Mouse (Mus musculus): Measurements from ENCODE around the gene Taf4.

The Taf4 gene

GRCm38 (mm10) chr2:179980616-179981015 lies 4.2 kb upstream of the Taf4 start:
- no peak for DNase-seq

DNA sequence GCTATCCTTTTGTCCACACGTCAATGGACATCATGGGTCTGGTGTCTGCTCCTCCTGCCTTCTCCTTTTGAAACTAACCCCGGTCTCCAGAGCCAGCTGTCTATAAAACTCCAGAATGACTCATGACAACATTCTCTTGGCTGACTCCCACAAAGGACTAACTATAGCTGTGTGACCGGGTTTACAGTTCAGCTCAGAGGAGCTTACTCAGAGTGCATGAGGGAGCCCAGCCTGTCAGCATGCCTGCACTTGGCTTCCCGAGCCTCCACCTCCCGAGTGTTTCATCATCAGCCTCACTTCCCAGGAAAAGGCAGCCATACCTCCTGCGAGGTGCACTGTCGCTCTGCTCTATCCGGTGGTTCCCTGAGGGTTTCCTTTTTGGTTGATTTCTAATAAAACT lies 3.4 kb upstream of the Taf4 start:
- DNase-seq = peak in 1 of 2 experiments; percentile 23

DNA sequence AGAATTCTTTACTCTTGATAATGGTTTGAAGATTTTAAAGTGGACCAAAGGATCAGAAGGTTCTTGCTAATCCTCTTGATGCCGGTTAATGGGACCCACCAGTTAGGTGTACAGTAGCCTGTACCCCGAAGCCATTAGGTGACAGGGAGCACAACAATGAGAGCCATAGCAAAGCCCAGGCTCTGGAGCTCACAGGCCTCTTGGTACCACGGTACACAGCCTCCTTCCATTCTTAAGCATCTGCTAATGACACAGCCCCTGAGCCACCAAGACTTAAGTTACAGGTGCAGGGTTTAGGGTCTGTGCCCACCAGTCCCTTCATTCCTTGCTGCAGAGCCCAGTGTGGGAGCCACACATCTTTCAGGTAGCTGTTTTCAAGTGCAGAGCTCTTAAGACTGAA lies 1.8 kb upstream of the Taf4 start:
- no peak for DNase-seq

DNA sequence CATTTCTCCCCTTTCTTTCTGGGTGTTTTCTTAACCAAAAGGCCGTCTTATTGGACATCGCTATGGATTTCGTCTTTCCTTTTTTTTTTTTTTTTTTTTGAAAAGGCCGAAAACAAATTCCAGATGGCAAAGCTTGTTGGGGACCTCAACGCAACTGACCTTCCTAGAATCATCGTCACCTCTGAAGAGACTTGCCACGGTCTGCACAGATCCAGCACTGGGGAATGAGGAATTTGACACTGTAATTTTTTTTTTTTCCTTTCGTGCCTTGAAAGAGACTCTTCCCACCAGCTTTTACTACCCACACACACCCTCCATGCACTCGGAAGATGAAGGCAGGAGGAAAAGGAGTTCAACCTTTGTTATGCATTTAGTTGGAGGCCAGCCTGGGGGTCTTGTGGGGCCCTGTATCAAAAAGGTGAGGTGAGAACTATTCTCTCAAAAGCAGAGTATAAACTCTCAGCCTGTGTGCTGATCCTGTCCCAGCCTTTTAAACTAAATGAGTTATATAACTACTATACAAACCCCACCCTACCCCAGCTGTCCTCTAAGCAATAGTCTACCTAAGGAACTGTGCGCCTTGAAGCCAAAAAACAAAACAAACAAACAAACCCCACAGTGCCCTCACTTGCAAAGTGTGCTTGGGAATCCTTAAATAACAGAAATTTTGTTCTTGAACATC lies 1.0 kb upstream of the Taf4 start:
- DNase-seq = no peak

DNA sequence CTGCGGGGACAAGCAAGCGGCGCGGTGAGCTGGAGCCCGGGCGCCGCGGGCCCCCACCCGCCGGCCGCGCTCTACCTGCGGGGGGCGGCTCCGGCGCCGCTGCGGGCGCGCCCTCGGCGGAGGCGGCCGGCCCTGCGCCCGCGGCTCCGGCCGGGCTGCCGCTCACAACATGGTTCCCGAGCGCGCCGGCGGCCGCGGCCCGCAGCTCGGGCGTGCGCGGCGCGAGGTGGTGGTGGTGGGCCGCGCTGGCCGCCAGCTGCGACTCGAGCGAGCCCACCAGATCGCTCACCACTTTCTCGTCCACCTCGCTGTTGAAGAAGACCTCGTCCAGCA lies 185 bp downstream of the Taf4 start:
- DNase-seq = no peak

DNA sequence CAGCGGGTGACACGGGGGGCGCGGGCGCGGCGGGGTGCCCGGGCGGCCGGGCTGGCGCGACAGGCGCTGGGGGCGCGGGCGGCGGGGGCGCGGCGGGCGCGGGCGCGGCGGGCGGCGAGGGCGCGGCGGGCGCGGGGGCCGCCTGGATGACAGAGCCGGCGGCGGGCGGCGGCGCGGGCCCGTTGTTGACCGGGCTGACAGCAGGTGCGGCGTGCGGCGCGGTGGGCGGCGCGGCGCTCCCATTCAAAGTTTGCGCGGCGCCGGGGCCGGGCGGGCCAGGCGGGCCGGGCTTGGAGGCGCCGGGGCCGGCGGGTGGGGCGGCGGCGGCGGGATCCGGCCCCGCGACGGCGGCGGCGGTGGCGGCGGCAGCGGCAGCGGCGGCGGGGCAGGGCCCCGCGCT lies 595 bp downstream of the Taf4 start:
- peak in 1 of 2 experiments; percentile 46 for DNase-seq

GRCm38 (mm10) chr2:179974651-179975471 lies 1.6 kb downstream of the Taf4 start:
- peak; percentile 54 to 55 for DNase-seq

DNA sequence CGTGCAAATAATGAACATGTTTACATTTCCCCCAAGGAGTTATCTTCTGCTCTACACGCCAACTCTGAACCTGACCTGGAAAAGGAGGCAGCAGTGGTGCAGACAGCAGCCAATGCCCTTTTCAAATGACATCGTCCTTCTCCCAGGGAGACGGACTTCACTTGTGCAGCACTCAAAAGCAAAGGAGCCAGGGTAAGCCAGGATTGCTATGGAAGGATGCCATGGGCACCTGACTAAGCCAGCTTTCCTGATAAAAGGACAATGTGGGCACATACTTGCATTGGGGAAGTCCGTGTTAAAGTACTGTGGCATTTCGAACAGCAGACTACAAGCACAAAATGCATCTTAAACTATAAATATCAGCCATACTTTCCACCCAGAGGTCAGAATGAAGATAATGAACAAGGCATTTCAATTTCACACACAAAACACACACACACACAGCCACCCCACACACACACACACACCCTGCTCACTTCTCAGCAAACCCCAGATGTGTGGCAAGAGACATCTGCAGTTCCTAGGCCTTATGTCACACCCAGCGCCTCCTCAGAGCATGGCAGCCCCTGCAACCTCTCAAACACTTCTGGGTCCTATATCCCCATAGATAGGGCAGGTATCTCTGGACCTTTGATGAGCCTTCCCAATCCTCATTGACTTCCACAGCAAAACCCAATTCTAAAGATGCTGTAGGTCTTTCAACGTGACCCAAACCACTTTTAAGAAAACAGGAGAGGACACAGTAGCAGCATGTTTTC lies 2.4 kb downstream of the Taf4 start:
- DNase-seq = peak in 1 of 2 experiments; percentile 23

DNA sequence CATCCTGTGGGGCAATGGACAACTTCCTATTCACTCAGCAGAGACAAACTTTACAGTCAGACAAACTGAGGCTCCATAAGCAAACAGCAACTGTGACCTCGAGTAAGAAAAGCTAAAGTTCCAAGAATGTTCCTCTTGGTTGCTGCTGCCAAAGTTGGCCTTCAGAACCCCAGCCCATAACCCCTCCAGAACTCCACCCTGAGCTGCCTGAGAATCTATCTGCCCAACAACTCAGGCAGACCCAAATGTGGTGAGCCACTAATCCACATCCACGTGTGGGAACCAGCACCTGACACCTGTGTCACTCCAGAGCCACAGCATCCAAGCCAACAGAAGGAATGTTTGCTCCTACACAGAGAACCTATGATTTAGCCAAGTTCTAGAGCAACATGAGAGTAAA lies 4.0 kb downstream of the Taf4 start:
- DNase-seq = peak in 1 of 2 experiments; percentile 9

DNA sequence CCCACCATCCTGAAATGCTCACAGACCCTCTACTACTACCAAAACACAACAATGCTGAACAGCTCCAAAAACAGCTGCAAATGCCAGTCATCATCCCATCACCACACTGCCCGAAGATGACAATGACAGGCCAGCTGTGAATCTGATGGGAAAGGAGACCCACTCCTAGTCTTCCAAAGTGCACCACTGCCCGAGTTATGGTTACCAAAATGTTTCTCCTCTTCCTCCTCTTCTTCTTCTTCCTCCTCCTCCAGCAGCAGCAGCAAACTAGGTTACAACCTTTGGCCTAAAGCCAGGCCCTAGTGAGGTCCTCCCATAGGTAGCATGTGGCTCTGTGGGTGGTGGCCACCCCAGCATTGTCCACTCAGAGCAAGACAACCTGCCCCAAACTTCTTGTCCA lies 4.6 kb downstream of the Taf4 start:
- DNase-seq = peak in 1 of 2 experiments; percentile 9

DNA sequence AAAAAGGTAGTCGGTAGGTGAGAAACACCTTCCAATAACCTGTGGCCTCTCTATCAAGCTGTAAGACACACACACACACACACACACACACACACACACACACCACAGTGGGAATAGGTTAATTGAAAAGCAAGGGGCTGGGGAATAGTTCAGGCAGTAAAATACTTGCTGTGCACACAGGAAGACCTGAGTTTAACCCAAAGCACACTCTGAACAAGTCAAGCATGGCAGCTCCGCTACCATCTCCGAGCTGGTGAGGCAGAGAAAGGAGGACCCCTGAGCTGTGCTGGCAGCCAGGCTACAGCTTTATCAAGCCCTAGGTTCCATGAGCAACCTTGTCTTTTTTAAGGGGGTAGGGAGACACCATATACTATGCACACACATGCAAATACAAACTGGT lies 7.3 kb downstream of the Taf4 start:
- DNase-seq = no peak

DNA sequence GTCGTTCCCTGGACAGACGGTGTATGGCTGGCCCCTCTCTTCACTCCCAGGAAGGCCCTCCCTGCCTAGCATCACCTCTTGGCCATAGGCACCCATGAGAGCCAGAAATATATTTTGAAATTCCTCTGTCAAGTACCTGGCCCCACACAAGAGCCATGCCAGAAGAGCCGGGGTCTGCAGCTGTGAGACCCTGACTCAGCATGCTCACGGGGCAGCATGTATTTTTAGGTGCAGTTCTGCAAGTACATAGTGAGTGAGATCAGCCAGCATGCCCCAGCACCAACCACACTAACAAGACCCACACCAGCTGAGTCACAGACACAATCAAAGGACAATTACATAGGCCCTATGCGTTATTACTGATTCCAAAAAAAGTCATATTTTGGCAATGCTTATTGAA lies 8.8 kb downstream of the Taf4 start:
- no peak for DNase-seq

- peak in 1 of 2 experiments; percentile 10 for DNase-seq
Observed at GRCm38 (mm10) chr2:179961420-179961819, 15.0 kb downstream of the Taf4 start.

DNA sequence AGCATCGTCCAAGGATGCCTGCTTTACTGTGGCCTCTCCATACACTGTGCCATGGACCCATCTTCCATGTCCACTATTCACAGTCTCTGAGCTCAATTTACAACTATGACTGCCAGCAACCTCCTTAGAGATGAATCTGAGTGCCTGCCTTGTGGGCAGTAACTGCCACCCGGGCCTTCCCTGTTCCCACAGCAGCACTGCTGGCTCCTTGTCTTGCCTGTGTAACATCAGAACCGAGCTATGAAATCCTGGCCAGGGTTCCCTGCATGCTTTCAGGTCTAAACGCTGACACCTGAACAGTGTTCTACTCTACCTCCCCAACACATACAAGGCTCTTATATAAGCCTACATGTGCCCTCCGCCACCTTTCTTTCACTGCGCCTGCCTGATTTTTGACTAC lies 16.1 kb downstream of the Taf4 start:
- DNase-seq = peak in 1 of 2 experiments; percentile 14

- DNase-seq = peak in 1 of 2 experiments; percentile 12
Observed at GRCm38 (mm10) chr2:179959391-179959790, 17.1 kb downstream of the Taf4 start.

- no peak for DNase-seq
Observed at GRCm38 (mm10) chr2:179951542-179952524, 24.6 kb downstream of the Taf4 start.

DNA sequence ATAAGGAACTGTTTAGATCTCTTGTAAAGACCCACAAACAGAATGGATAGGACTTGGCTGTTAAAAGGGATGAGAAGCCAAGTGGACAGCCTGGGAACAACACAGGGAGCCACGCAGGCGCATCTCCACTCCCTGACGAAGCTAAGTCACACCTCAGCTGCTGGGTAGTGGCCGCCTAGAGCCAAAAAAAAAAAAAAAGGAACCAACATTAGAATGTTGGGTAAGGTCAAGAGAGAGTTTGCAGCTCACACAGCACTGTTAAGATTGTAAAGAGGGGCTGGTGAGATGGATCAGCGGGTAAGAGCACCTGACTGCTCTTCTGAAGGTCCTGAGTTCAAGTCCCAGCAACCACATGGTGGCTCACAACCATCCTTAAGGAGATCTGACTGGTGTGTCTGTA lies 27.6 kb downstream of the Taf4 start:
- DNase-seq = no peak

DNA sequence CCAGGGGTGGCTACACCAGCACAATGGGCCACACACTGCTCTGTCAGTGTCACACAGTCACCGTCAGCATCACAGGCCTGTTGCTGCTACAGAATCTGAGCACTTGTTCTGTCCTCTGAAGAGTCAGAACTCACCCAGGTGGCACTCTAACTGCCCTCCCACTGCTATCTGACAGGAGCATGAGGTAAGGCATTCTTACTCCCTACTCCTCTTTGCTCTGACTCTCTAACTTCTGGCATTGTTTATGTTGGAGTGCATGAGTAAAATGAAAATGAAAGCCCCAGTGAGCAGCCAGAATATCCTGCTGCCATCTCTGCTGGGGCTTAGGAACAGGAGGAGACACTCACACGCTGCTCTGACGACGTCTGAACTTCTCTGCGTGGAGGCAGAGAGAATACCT lies 28.8 kb downstream of the Taf4 start:
- DNase-seq = no peak

DNA sequence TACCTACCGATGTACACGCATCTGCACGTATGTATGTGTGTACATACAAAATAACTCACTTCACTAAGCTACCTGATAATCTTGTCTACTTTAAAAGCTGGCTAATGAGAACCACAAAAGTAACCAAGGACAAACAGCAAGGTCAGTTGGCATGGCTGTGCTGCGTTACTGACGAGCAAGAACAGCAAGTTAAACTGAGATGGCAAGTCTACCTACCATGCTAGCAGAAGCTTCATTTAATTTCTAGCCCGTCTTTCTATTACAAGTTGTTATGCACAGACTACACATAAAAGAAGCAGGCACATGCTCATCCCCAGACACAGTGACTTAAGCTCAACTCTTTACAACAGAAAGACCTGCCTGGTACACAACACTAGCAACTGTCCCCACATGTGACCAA lies 29.9 kb downstream of the Taf4 start:
- no peak for DNase-seq

DNA sequence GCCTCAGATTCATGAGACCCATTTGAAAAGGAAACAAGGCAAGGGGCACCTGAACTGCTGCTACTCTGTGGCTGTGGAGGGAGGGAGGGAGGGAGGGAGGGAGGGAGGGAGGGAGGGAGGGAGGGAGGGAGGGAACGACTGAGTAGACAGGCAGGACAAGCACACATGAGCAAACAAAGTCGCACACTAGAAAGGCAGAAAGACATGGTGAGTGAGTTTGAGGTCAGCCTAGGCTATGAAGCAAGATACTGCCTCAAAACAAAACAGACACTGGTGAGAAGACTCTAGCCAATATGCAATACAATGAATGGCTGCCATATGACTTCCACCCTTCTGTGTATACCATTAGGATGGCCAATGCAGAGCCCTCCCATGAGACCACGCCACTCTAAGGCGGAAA lies 31.4 kb downstream of the Taf4 start:
- no peak for DNase-seq

DNA sequence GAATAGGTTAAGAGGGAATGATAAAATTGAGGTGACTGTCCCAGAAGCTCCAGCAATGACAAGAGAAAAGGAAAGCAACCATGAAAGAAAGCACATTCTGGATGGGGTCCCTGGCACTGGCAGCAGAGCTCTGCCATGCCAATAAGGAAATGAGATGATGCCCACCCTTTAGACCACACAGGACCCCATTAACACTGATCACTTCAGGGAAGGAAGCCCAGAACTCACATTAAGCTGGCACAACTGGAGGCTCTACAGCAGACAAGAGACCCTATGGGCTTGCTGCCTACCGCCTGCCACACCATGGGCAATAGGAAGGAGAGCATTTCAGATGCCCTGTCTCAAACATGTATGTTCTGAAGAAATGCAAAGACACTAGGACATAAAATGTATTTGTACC lies 34.8 kb downstream of the Taf4 start:
- no peak for DNase-seq

DNA sequence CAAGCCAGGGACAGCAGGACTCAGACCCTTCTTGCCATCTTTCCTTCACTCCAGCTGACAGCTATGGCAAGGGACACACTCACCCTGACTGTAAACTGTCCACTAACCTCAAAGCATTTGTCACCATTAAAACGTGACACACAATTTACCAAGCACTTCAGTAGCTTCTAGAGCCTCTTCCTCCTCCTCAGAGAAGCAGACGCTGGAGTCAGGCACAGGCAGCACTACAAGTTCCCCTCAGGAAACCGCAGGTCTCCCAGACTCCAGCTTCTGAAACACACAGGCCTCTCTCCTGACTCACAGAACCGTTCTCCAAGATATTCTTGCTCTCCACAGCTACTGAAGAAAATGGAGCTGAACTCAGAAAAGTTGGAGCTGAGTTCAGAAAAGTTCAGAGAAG lies 39.4 kb downstream of the Taf4 start:
- DNase-seq = no peak

DNA sequence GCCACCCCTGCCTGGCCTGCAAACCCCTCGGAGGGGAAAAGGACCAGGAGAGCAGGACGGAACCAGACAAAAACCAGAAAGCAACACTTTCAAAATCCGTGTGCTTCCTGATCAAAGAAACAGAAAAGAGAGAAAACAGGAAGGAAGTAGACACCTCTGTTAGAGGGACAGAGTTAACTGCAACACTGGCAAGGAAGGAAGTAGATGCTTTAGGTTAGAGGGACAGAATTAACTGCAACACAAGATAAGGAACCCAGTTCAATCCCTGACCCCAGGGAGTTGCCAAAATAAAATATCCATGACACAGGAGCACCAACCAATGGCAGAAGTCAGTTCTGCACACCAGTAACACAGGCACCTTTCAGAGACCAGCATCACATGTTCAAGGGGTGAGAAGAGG lies 42.3 kb downstream of the Taf4 start:
- no peak for DNase-seq
